Mouse (Mus musculus): Measurements from ENCODE around the gene Dph1. TPM values are rescaled to one million over a fixed set of nuclear protein-coding genes. Genes with fewer than 3 reads are reported as not detected.

Dph1 gene
- total RNA-seq (2023) = 1 to 10 TPM; 3.7 to 4.7 TPM

DNA sequence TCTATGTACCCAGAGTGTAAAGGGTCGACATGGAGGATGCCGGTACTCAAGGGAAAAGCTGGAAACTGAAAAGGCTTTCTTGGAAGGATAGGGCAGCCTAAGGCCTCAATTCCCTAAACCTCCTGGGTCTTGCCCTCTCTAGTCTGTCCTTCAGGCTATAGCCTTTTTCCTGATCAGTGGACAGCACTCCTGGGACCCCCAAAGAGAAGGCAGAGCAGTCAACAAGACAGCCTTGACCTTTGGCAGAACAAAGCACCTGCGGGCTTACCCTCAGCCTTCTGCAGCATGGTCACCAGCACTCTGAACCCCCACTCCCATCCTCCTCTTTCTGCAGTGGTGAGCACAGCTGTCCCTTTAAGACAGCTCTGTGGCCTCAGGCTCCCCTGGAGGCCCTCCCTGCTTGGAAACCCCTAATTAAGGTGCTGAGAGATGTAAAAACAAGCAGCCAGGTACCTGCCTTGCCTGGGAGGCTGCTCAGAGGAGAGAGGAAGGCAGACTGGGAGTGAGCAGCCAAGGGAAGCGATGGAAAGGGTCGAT, at the start of gene Dph1:
Gene Dph1 (minus strand): TSS at position 337 of the 537 bp plus-strand sequence.

GRCm38 (mm10) chr11:75193256-75194071, 2.4 kb upstream of the Dph1 start, which contains the start of gene Rtn4rl1:
Gene Rtn4rl1 (plus strand): TSS chr11:75193783.

GRCm38 (mm10) chr11:75178672-75179208, 12.3 kb downstream of the Dph1 start, which contains the start of gene Ovca2:
Gene Ovca2 (minus strand): TSS chr11:75178835.

DNA sequence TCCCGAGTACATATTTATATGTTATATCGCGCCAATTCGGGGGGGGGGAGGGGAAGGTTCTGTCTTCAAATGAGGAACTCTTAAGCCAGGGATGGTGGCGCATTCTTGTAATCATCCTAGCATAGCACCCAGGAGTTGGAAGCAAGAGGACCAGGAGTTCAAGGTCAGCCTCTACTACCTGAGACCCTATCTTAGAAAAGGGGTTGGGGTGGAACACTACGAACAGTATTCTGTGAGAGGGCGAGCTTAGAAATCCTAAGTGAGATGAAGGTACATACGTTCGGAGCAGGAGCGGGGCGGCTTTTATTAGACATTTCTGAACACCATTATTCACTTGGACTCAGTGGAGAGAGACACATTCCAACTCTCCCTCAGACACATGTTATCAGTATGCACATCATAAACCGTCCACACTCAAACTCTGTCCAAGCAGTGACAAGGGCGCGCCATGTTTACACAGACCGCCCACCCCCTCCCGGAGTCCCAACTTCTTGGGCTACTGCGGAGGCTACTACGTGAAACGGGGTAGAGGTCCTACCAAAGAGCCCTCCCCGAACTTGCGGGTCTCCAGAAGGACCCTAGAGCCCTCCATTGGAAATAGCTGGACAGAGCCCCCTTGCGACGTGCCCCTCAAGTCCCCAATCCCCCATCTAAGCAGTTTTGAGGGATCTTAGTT, 21.5 kb downstream of the Dph1 start, which contains the start of gene Hic1:
Gene Hic1 (minus strand): TSS at position 115 of the 676 bp plus-strand sequence.

Other genes starting within 250 kb of the Dph1 start
- 1 to 10 TPM in 1 of 2 experiments, under 1 TPM in 1; 0.37 to 1.1 TPM for gene Hic1, start 21.7 kb downstream of the Dph1 start, total RNA-seq (2023)
- gene Ovca2, start 12.4 kb downstream of the Dph1 start, total RNA-seq (2023) = 1 to 10 TPM; 6.5 to 6.6 TPM
- under 1 TPM; 0.22 TPM for gene Rtn4rl1, start 2.5 kb upstream of the Dph1 start, total RNA-seq (2023)
- 10 to 100 TPM; 65.0 to 79.0 TPM for gene Rpa1, start 157.1 kb upstream of the Dph1 start, total RNA-seq (2023)
- 1 to 10 TPM; 3.2 to 4.4 TPM for gene Smyd4, start 157.2 kb upstream of the Dph1 start, total RNA-seq (2023)
- 10 to 100 TPM; 13.1 to 16.6 TPM for gene Serpinf1, start 231.5 kb upstream of the Dph1 start, total RNA-seq (2023)
- not detected for gene Serpinf2, start 248.3 kb upstream of the Dph1 start, total RNA-seq (2023)

Measured in neutrophil, adult 83 days (primary cell).